Mouse (Mus musculus) brain, adult 2 months (tissue): ENCODE data around the gene Clpx.

ENCODE experiments used
- DNase-seq: peaks from one replicate; pipeline ENCODE4 v3.0.0; 2011; ENCODE audit warnings: low read depth, low spot score

Gene Clpx

GRCm38 (mm10) chr9:65345854-65346475 is 51.9 kb downstream of the Clpx start, which contains the start of gene Pdcd7:
Gene Pdcd7 (plus strand): TSS chr9:65346104.
- DNase-seq, result peak; percentile 99

GRCm38 (mm10) chr9:65346476-65347111 is 52.5 kb downstream of the Clpx start:
- DNase-seq, result peak; percentile 66

GRCm38 (mm10) chr9:65347112-65347850 is 53.2 kb downstream of the Clpx start:
- DNase-seq, result no peak

- no peak for DNase-seq
Observed at GRCm38 (mm10) chr9:65353251-65353650, 59.2 kb downstream of the Clpx start.

- DNase-seq, result no peak
Observed at GRCm38 (mm10) chr9:65356561-65356960, 62.5 kb downstream of the Clpx start.

- no peak for DNase-seq
Observed at GRCm38 (mm10) chr9:65356971-65357370, 62.9 kb downstream of the Clpx start.

GRCm38 (mm10) chr9:65358956-65359480 is 65.0 kb downstream of the Clpx start:
- no peak for DNase-seq

GRCm38 (mm10) chr9:65360641-65361448 is 66.8 kb downstream of the Clpx start, which contains the start of gene Ubap1l:
Gene Ubap1l (plus strand): TSS chr9:65361041.
- peak; percentile 30 for DNase-seq

GRCm38 (mm10) chr9:65363684-65364083 is 69.6 kb downstream of the Clpx start:
- DNase-seq, result no peak

GRCm38 (mm10) chr9:65365721-65366120 is 71.7 kb downstream of the Clpx start:
- DNase-seq, result no peak

GRCm38 (mm10) chr9:65371756-65372155 is 77.7 kb downstream of the Clpx start:
- no peak for DNase-seq

- peak; percentile 54 for DNase-seq
Observed at GRCm38 (mm10) chr9:65372449-65372848, 78.4 kb downstream of the Clpx start.

GRCm38 (mm10) chr9:65374468-65375162 is 80.6 kb downstream of the Clpx start:
- DNase-seq, result no peak

GRCm38 (mm10) chr9:65375163-65375934 is 81.3 kb downstream of the Clpx start:
- DNase-seq, result peak; percentile 81
